30 mouse cellular contexts compared by ENCODE assay signal in genomic region chr1:19826455-19827366, GRCm38 (mm10).
DNase-seq lines count a peak whose midpoint lies in the region; ATAC-seq lines count a peak whose summit lies in the region.
"Had no signal": no experiment of that assay in that cellular context is flagged by ENCODE, and none has a peak within 500 bp of the region (broad histone marks: within the 10 kb centered on the region; RNA-seq: fewer than 3 reads in every experiment).

No protein-coding gene starts in this region.

- no peak overlapping the region for H3K9ac ChIP-seq in forebrain, embryonic 14.5 days (ENCODE audit: low read length)
- H3K9ac ChIP-seq in forebrain, embryonic 11.5 days (ENCODE audit: low read length), result no peak overlapping the region
- no peak overlapping the region for H3K9ac ChIP-seq in midbrain, embryonic 11.5 days (ENCODE audit: low read length)
- no peak overlapping the region for H3K9ac ChIP-seq in midbrain, embryonic 12.5 days (replicated peaks)
- H3K9ac ChIP-seq in midbrain, embryonic 16.5 days (ENCODE audit: low read depth, low read length), result no peak overlapping the region
- H3K9ac ChIP-seq: heart, embryonic 13.5 days; limb, embryonic 15.5 days; liver, embryonic 13.5 days; neural tube, embryonic 13.5 days had no signal

- H3K27me3 ChIP-seq in forebrain, embryonic 14.5 days (replicated peaks; ENCODE audit: control insufficient read depth, insufficient read depth, low read length), result no peaks in the 10 kb centered on the region
- no peaks in the 10 kb centered on the region for H3K27me3 ChIP-seq in forebrain, embryonic 11.5 days (ENCODE audit: control insufficient read depth, insufficient read depth, low read length)
- no peaks in the 10 kb centered on the region for H3K27me3 ChIP-seq in midbrain, embryonic 11.5 days (ENCODE audit: control insufficient read depth, insufficient read depth, low read length)
- no peaks in the 10 kb centered on the region for H3K27me3 ChIP-seq in midbrain, embryonic 10.5 days (ENCODE audit: low read depth, poor library complexity, severe bottlenecking)
- H3K27me3 ChIP-seq in midbrain, embryonic 12.5 days, result no peaks in the 10 kb centered on the region
- H3K27me3 ChIP-seq in midbrain, embryonic 16.5 days (ENCODE audit: control insufficient read depth, insufficient read depth, low read depth, low read length), result no peaks in the 10 kb centered on the region
- H3K27me3 ChIP-seq: heart, embryonic 13.5 days; limb, embryonic 15.5 days; liver, embryonic 13.5 days; megakaryocyte, embryonic 14.5 days; neural tube, embryonic 13.5 days had no signal

- WGBS in forebrain, embryonic 14.5 days, result 42% methylated on average over 12 of the region's 12 CpGs
- 61% methylated on average over 12 of the region's 12 CpGs for WGBS in forebrain, embryonic 11.5 days
- 65% methylated on average over 12 of the region's 12 CpGs for WGBS in midbrain, embryonic 11.5 days
- WGBS in midbrain, embryonic 10.5 days, result 79% methylated on average over 12 of the region's 12 CpGs
- WGBS in midbrain, embryonic 12.5 days, result 65% methylated on average over 12 of the region's 12 CpGs
- 40% methylated on average over 12 of the region's 12 CpGs for WGBS in midbrain, embryonic 16.5 days

- no peaks in the 10 kb centered on the region for H3K9me3 ChIP-seq in forebrain, embryonic 14.5 days (replicated peaks; ENCODE audit: control insufficient read depth, low read length)
- H3K9me3 ChIP-seq in forebrain, embryonic 11.5 days (ENCODE audit: control insufficient read depth, low read length), result no peaks in the 10 kb centered on the region
- H3K9me3 ChIP-seq in midbrain, embryonic 11.5 days (ENCODE audit: control insufficient read depth, low read length), result no peaks in the 10 kb centered on the region
- no peaks in the 10 kb centered on the region for H3K9me3 ChIP-seq in midbrain, embryonic 10.5 days (replicated peaks)
- no peaks in the 10 kb centered on the region for H3K9me3 ChIP-seq in midbrain, embryonic 12.5 days
- H3K9me3 ChIP-seq in midbrain, embryonic 16.5 days (replicated peaks; ENCODE audit: control insufficient read depth, low read length, poor library complexity, severe bottlenecking), result no peaks in the 10 kb centered on the region
- H3K9me3 ChIP-seq: heart, embryonic 13.5 days; limb, embryonic 10.5 days; limb, embryonic 15.5 days; liver, embryonic 13.5 days; megakaryocyte, embryonic 14.5 days; neural tube, embryonic 13.5 days had no signal

- H3K4me2 ChIP-seq in forebrain, embryonic 14.5 days (ENCODE audit: low read length), result no peak overlapping the region
- H3K4me2 ChIP-seq in forebrain, embryonic 11.5 days (ENCODE audit: low read depth, low read length, severe bottlenecking), result no peak overlapping the region
- H3K4me2 ChIP-seq in midbrain, embryonic 11.5 days, result no peak overlapping the region
- H3K4me2 ChIP-seq in midbrain, embryonic 12.5 days (replicated peaks), result no peak overlapping the region
- no peak overlapping the region for H3K4me2 ChIP-seq in midbrain, embryonic 16.5 days (ENCODE audit: low read length)
- H3K4me2 ChIP-seq: heart, embryonic 13.5 days; limb, embryonic 15.5 days; liver, embryonic 13.5 days; neural tube, embryonic 13.5 days had no signal

- peak; percentile 19 for DNase-seq in forebrain, embryonic 14.5 days (ENCODE audit: low spot score)
- DNase-seq in forebrain, embryonic 11.5 days (ENCODE audit: low spot score), result no peak
- no peak for DNase-seq in midbrain, embryonic 11.5 days (ENCODE audit: low spot score, missing footprints)
- no peak for DNase-seq in midbrain, embryonic 10.5 days (ENCODE audit: low spot score)
- no peak for DNase-seq in spleen, postnatal 36 days (ENCODE audit: low spot score in 2 of 2)
- DNase-seq: adrenal gland, postnatal 25 days; cerebellum, adult 2 months; cerebellum, postnatal 14 days; heart, postnatal 10 days; kidney, adult 11 months; kidney, postnatal 14 days; layer of hippocampus, adult 9-11 months; liver, embryonic 13.5 days; lung, adult 18-20 months; lung, postnatal 4 days; right cerebral cortex, adult 18-20 months; right cerebral cortex, postnatal 4 days; thymus, adult 2 months; thymus, postnatal 36 days had no signal

- no peak overlapping the region for H3K27ac ChIP-seq in forebrain, embryonic 14.5 days (ENCODE audit: low read depth, low read length)
- no peak overlapping the region for H3K27ac ChIP-seq in forebrain, embryonic 11.5 days (ENCODE audit: low read depth, low read length)
- H3K27ac ChIP-seq in midbrain, embryonic 11.5 days (ENCODE audit: low read depth, low read length), result no peak overlapping the region
- no peak overlapping the region for H3K27ac ChIP-seq in midbrain, embryonic 10.5 days (replicated peaks)
- H3K27ac ChIP-seq in midbrain, embryonic 12.5 days (replicated peaks), result no peak overlapping the region
- peak overlapping the region; percentile 47; the same call in 1 of the 2 replicates for H3K27ac ChIP-seq in midbrain, embryonic 16.5 days (ENCODE audit: low read length)
- H3K27ac ChIP-seq: heart, embryonic 13.5 days; limb, embryonic 10.5 days; limb, embryonic 15.5 days; liver, embryonic 13.5 days; neural tube, embryonic 13.5 days had no signal

- ATAC-seq in forebrain, embryonic 14.5 days, result 0 out of 2 replicates have a peak, but pooled peaks have one; percentile 26
- ATAC-seq in forebrain, embryonic 11.5 days (replicated peaks; ENCODE audit: low FRiP score), result no peak
- ATAC-seq in midbrain, embryonic 11.5 days (ENCODE audit: low FRiP score), result peak; percentile 66
- peak; percentile 76 for ATAC-seq in midbrain, embryonic 12.5 days (ENCODE audit: low FRiP score, low read depth)
- ATAC-seq in midbrain, embryonic 16.5 days, result peak; percentile 94
- ATAC-seq: CD4-positive, CD25-positive, alpha-beta regulatory T cell, adult 4 months; inflammation-experienced regulatory T-cells, adult 6 months; lung, postnatal 0 days had no signal

- no peak overlapping the region for H3K4me3 ChIP-seq in forebrain, embryonic 14.5 days (ENCODE audit: low read depth, low read length)
- no peak overlapping the region for H3K4me3 ChIP-seq in forebrain, embryonic 11.5 days (ENCODE audit: low read depth, low read length)
- no peak overlapping the region for H3K4me3 ChIP-seq in midbrain, embryonic 11.5 days (ENCODE audit: low read depth, low read length)
- H3K4me3 ChIP-seq in midbrain, embryonic 10.5 days, result no peak overlapping the region
- H3K4me3 ChIP-seq in midbrain, embryonic 12.5 days, result no peak overlapping the region
- H3K4me3 ChIP-seq in midbrain, embryonic 16.5 days (ENCODE audit: low read depth, low read length), result no peak overlapping the region
- H3K4me3 ChIP-seq: heart, embryonic 13.5 days; limb, embryonic 10.5 days; limb, embryonic 15.5 days; liver, embryonic 13.5 days; megakaryocyte, embryonic 14.5 days; myocyte; neural tube, embryonic 13.5 days had no signal

- no peaks in the 10 kb centered on the region for H3K36me3 ChIP-seq in forebrain, embryonic 14.5 days (ENCODE audit: control insufficient read depth, insufficient read depth, low read length)
- no peaks in the 10 kb centered on the region for H3K36me3 ChIP-seq in forebrain, embryonic 11.5 days (ENCODE audit: control insufficient read depth, insufficient read depth, low read length)
- no peaks in the 10 kb centered on the region for H3K36me3 ChIP-seq in midbrain, embryonic 11.5 days (ENCODE audit: control insufficient read depth, insufficient read depth, low read length)
- H3K36me3 ChIP-seq in midbrain, embryonic 10.5 days, result no peaks in the 10 kb centered on the region
- no peaks in the 10 kb centered on the region for H3K36me3 ChIP-seq in midbrain, embryonic 12.5 days
- no peaks in the 10 kb centered on the region for H3K36me3 ChIP-seq in midbrain, embryonic 16.5 days (ENCODE audit: control insufficient read depth, insufficient read depth, low read length)
- H3K36me3 ChIP-seq: heart, embryonic 13.5 days; limb, embryonic 10.5 days; limb, embryonic 15.5 days; liver, embryonic 13.5 days; neural tube, embryonic 13.5 days had no signal

- no peaks in the 10 kb centered on the region for H3K4me1 ChIP-seq in forebrain, embryonic 14.5 days (ENCODE audit: control insufficient read depth, insufficient read depth, low read length)
- H3K4me1 ChIP-seq in forebrain, embryonic 11.5 days (replicated peaks; ENCODE audit: control insufficient read depth, insufficient read depth, low read length), result no peaks in the 10 kb centered on the region
- H3K4me1 ChIP-seq in midbrain, embryonic 11.5 days (ENCODE audit: control insufficient read depth, insufficient read depth, low read length), result no peaks in the 10 kb centered on the region; the same call in 1 of the 2 replicates
- peaks cover 13% of the 10 kb centered on the region for H3K4me1 ChIP-seq in midbrain, embryonic 10.5 days
- no peaks in the 10 kb centered on the region; the same call in 1 of the 2 replicates for H3K4me1 ChIP-seq in midbrain, embryonic 12.5 days
- no peaks in the 10 kb centered on the region for H3K4me1 ChIP-seq in midbrain, embryonic 16.5 days (ENCODE audit: control insufficient read depth, insufficient read depth, low read length)
- H3K4me1 ChIP-seq: heart, embryonic 13.5 days; limb, embryonic 10.5 days; limb, embryonic 15.5 days; liver, embryonic 13.5 days; megakaryocyte, embryonic 14.5 days had no signal
